Mouse (Mus musculus) MEL (cell line): ENCODE data around the gene Gm20920. TPM values are rescaled to one million over a fixed set of nuclear protein-coding genes. Genes with fewer than 3 reads are reported as not detected.
"Not testable (repeated sequence)": the region's sequence is repeated elsewhere in the genome, so short reads cannot be mapped to it uniquely, and the experiment has no call there.

ENCODE experiments used
- DNase-seq: peaks from one replicate; pipeline ENCODE4 v3.0.0; 2011; ENCODE audit warnings: low read depth, low spot score
- H3K27ac ChIP-seq: 2 replicates; pipeline ENCODE4 v1.5.1; 2012; ENCODE audit warnings: low read depth, mild to moderate bottlenecking, control low read depth, low read length, moderate library complexity; ENCODE audit not compliant: control insufficient read depth
- H3K27me3 ChIP-seq, 2 experiments: fragments of 150-350 bp in 1 of 2; sonication (generic) in 1 of 2; 2 replicates each; pipeline ENCODE4 v1.6.1; 2012; ENCODE audit warnings: low read length in 2 of 2, mild to moderate bottlenecking in 2 of 2, improper control_type of control experiment in 1 of 2, moderate library complexity in 1 of 2; ENCODE audit not compliant: insufficient read depth in 2 of 2, control insufficient read depth in 1 of 2
- H3K36me3 ChIP-seq, 2 experiments: 2 replicates each; pipeline ENCODE4 v1.6.1; 2012 to 2014; ENCODE audit warnings: low read length in 2 of 2, improper control_type of control experiment in 1 of 2, inconsistent platforms in 1 of 2, mild to moderate bottlenecking in 1 of 2; ENCODE audit not compliant: insufficient read depth in 2 of 2, control insufficient read depth in 1 of 2
- H3K4me1 ChIP-seq, 2 experiments: fragments of 150-350 bp in 1 of 2; sonication (generic) in 1 of 2; 2 replicates each; pipeline ENCODE4 v1.6.1; 2012; ENCODE audit warnings: low read length in 2 of 2, improper control_type of control experiment in 1 of 2, mild to moderate bottlenecking in 1 of 2; ENCODE audit not compliant: insufficient read depth in 2 of 2, control insufficient read depth in 1 of 2
- H3K4me3 ChIP-seq, 2 experiments: fragments of 150-350 bp in 1 of 2; sonication (generic) in 1 of 2; 2 replicates each; pipeline ENCODE4 v1.5.1; 2012; ENCODE audit warnings: low read depth in 2 of 2, low read length in 2 of 2, mild to moderate bottlenecking in 2 of 2, moderate library complexity in 2 of 2, control low read depth in 1 of 2, improper control_type of control experiment in 1 of 2; ENCODE audit not compliant: control insufficient read depth in 1 of 2, insufficient read depth in 1 of 2
- H3K79me2 ChIP-seq: 2 replicates; pipeline ENCODE4 v1.6.1; 2012; ENCODE audit warnings: mild to moderate bottlenecking, low read length, moderate library complexity; ENCODE audit not compliant: control insufficient read depth, poor library complexity, insufficient read depth
- H3K9ac ChIP-seq: 2 replicates; pipeline ENCODE4 v1.6.1; 2012; ENCODE audit warnings: low read depth, mild to moderate bottlenecking, control low read depth, low read length, moderate library complexity; ENCODE audit not compliant: control insufficient read depth, poor library complexity, severe bottlenecking
- H3K9me3 ChIP-seq: fragments of 150-350 bp; sonication (generic); replicated peaks from 2 replicates; pipeline ENCODE4 v1.6.1; 2012; ENCODE audit warnings: mild to moderate bottlenecking, low read length, improper control_type of control experiment, moderate library complexity; ENCODE audit not compliant: insufficient read depth
- polyA plus RNA-seq, 2 experiments: library from polyadenylated mRNA; stranded (reverse) in 1 of 2; unstranded in 1 of 2; fragments of >175 nt in 1 of 2; fragments of >200 nt in 1 of 2; gene quantifications; 2 replicates each; pipeline versions ENCODE4 v1.2.1 to v1.2.4; 2012; ENCODE audit warnings: low replicate concordance in 2 of 2, low read depth in 1 of 2; ENCODE audit not compliant: insufficient read length in 2 of 2, insufficient read depth in 1 of 2, missing spikeins in 1 of 2
- total RNA-seq: library from RNA; depleted of rRNA; stranded (reverse); fragments of 300-350 nt; gene quantifications from 2 replicates; pipeline ENCODE4 v1.2.3, GENCODE M21; 2012; rRNA removed

The Gm20920 gene
- not detected in 2 replicates for total RNA-seq
- not detected for polyA plus RNA-seq

GRCm38 (mm10) chrY:51851820-51852219 is at the start of gene Gm20920:
Gm20920 (plus strand) TSS chrY:51852120.
- not testable (repeated sequence) for H3K36me3 ChIP-seq, DNase-seq, H3K9me3 ChIP-seq, H3K27ac ChIP-seq, H3K4me1 ChIP-seq, H3K4me3 ChIP-seq, H3K27me3 ChIP-seq, H3K79me2 ChIP-seq, H3K9ac ChIP-seq
